Mouse (Mus musculus): ENCODE data around the gene Olfr198. TPM values are rescaled to one million over a fixed set of nuclear protein-coding genes. Genes with fewer than 3 reads are reported as not detected.
"Not testable (repeated sequence)": the region's sequence is repeated elsewhere in the genome, so short reads cannot be mapped to it uniquely, and the experiment has no call there.

The Olfr198 gene
- not detected in 2 replicates for polyA plus RNA-seq (2015; fragmentation: Nextera tagmentation; extraction: Ambion mirVana)

GRCm38 (mm10) chr16:59203433-59203832 lies at the start of gene Olfr198:
TSS of gene Olfr198 (minus strand) at chr16:59203533.
- H3K9me3 ChIP-seq; H3K4me1 ChIP-seq; H3K27ac ChIP-seq; H3K4me2 ChIP-seq; H3K27me3 ChIP-seq; H3K36me3 ChIP-seq; ATAC-seq (ENCODE audit: insufficient number of reproducible peaks, low FRiP score, low TSS enrichment, low read depth); H3K4me3 ChIP-seq; H3K9ac ChIP-seq: not testable (repeated sequence)
- 56% methylated on average over 1 of the region's 1 CpGs for WGBS

- WGBS: 85% methylated on average over 17 of the region's 17 CpGs
- H3K9ac ChIP-seq: no peak overlapping the region
- ATAC-seq (ENCODE audit: insufficient number of reproducible peaks, low FRiP score, low TSS enrichment, low read depth): no peak
Observed at GRCm38 (mm10) chr16:59249684-59250083, 46.4 kb upstream of the Olfr198 start.

GRCm38 (mm10) chr16:59219667-59220066 lies 16.3 kb upstream of the Olfr198 start, which contains the start of gene Olfr199:
TSS of gene Olfr199 (minus strand) at chr16:59219767.
- H3K36me3 ChIP-seq; H3K4me3 ChIP-seq; H3K9me3 ChIP-seq; H3K27me3 ChIP-seq; H3K27ac ChIP-seq; H3K9ac ChIP-seq; ATAC-seq (ENCODE audit: insufficient number of reproducible peaks, low FRiP score, low TSS enrichment, low read depth); H3K4me2 ChIP-seq; H3K4me1 ChIP-seq: not testable (repeated sequence)
- 73% methylated on average over 1 of the region's 1 CpGs for WGBS

More at GRCm38 (mm10) chr16:59249684-59250083, 46.4 kb upstream of the Olfr198 start:
- no peaks in the 10 kb centered on the region for H3K36me3 ChIP-seq
- H3K9me3 ChIP-seq: no peaks in the 10 kb centered on the region
- no peaks in the 10 kb centered on the region for H3K27me3 ChIP-seq
- no peaks in the 10 kb centered on the region for H3K4me1 ChIP-seq
- no peak overlapping the region for H3K4me2 ChIP-seq
- H3K27ac ChIP-seq: no peak overlapping the region
- no peak overlapping the region for H3K4me3 ChIP-seq

GRCm38 (mm10) chr16:59217861-59218260 lies 14.5 kb upstream of the Olfr198 start:
- H3K27me3 ChIP-seq; ATAC-seq (ENCODE audit: insufficient number of reproducible peaks, low FRiP score, low TSS enrichment, low read depth); H3K9me3 ChIP-seq; H3K4me2 ChIP-seq; H3K27ac ChIP-seq; H3K9ac ChIP-seq; H3K4me3 ChIP-seq; H3K4me1 ChIP-seq; H3K36me3 ChIP-seq: not testable (repeated sequence)
- WGBS: 81% methylated on average over 3 of the region's 3 CpGs

GRCm38 (mm10) chr16:59170354-59170753 lies 33.0 kb downstream of the Olfr198 start, which contains the start of gene Olfr196:
TSS of gene Olfr196 (minus strand) at chr16:59170454.
- Histone ChIP-seq H3K4me1 (no peaks in the 10 kb centered on the region), H3K4me3 (no peak within 1 kb of the TSS), H3K9ac (no peak within 1 kb of the TSS), H3K4me2 (no peak within 1 kb of the TSS), H3K27ac (no peak within 1 kb of the TSS), H3K36me3 (no peaks in the 10 kb centered on the region), H3K27me3 (no peaks in the 10 kb centered on the region), H3K9me3 (no peaks in the 10 kb centered on the region)
- WGBS: 81% methylated on average over 3 of the region's 3 CpGs
- no peak for ATAC-seq (ENCODE audit: insufficient number of reproducible peaks, low FRiP score, low TSS enrichment, low read depth)

DNA sequence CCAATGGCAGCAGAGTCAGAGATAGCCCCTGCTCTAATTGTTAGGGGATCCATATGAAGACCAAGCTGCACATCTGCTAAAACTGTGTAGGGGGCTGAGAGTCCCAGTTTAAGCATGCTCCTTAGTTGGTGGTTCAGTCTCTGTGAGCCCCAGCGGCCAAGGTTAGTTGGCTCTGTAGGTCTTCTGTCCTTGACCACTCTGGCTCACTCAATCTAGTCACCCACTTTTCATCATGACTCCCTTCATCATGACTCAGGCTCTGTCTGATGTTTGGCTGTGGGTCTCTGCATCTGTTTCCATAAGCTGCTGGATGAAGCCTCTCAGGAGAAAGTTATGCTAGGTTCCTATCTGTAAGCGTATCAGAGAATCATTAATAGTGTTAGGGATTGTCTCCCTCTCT lies 51.3 kb downstream of the Olfr198 start:
- Histone ChIP-seq H3K27me3 (no peaks in the 10 kb centered on the region), H3K27ac (no peak overlapping the region), H3K9me3 (no peaks in the 10 kb centered on the region), H3K36me3 (no peaks in the 10 kb centered on the region), H3K9ac (no peak overlapping the region), H3K4me1 (no peaks in the 10 kb centered on the region), H3K4me3 (no peak overlapping the region), H3K4me2 (no peak overlapping the region)
- 79% methylated on average over 2 of the region's 2 CpGs for WGBS
- no peak for ATAC-seq (ENCODE audit: insufficient number of reproducible peaks, low FRiP score, low TSS enrichment, low read depth)

Other genes starting within 250 kb of the Olfr198 start
- not detected in 2 replicates for gene Olfr183, start 208.2 kb downstream of the Olfr198 start, polyA plus RNA-seq (2015; fragmentation: Nextera tagmentation; extraction: Ambion mirVana)
- not detected in 2 replicates for gene Olfr186, start 173.2 kb downstream of the Olfr198 start, polyA plus RNA-seq (2015; fragmentation: Nextera tagmentation; extraction: Ambion mirVana)
- gene Olfr187, start 163.8 kb downstream of the Olfr198 start, polyA plus RNA-seq (2015; fragmentation: Nextera tagmentation; extraction: Ambion mirVana): not detected in 2 replicates
- gene Olfr190, start 125.5 kb downstream of the Olfr198 start, polyA plus RNA-seq (2015; fragmentation: Nextera tagmentation; extraction: Ambion mirVana): not detected in 2 replicates
- gene Olfr191, start 113.7 kb downstream of the Olfr198 start, polyA plus RNA-seq (2015; fragmentation: Nextera tagmentation; extraction: Ambion mirVana): not detected in 2 replicates
- gene Olfr193, start 91.7 kb downstream of the Olfr198 start, polyA plus RNA-seq (2015; fragmentation: Nextera tagmentation; extraction: Ambion mirVana): not detected in 2 replicates
- not detected in 2 replicates for gene Olfr194, start 82.5 kb downstream of the Olfr198 start, polyA plus RNA-seq (2015; fragmentation: Nextera tagmentation; extraction: Ambion mirVana)
- not detected in 2 replicates for gene Olfr195, start 56.5 kb downstream of the Olfr198 start, polyA plus RNA-seq (2015; fragmentation: Nextera tagmentation; extraction: Ambion mirVana)
- not detected in 2 replicates for gene Olfr196, start 33.1 kb downstream of the Olfr198 start, polyA plus RNA-seq (2015; fragmentation: Nextera tagmentation; extraction: Ambion mirVana)
- not detected in 2 replicates for gene Olfr199, start 16.2 kb upstream of the Olfr198 start, polyA plus RNA-seq (2015; fragmentation: Nextera tagmentation; extraction: Ambion mirVana)
- gene Olfr201, start 69.1 kb upstream of the Olfr198 start, polyA plus RNA-seq (2015; fragmentation: Nextera tagmentation; extraction: Ambion mirVana): not detected in 2 replicates
- not detected in 2 replicates for gene Olfr202, start 83.3 kb upstream of the Olfr198 start, polyA plus RNA-seq (2015; fragmentation: Nextera tagmentation; extraction: Ambion mirVana)
- gene Olfr203, start 95.3 kb upstream of the Olfr198 start, polyA plus RNA-seq (2015; fragmentation: Nextera tagmentation; extraction: Ambion mirVana): not detected in 2 replicates
- not detected in 2 replicates for gene Olfr204, start 114.7 kb upstream of the Olfr198 start, polyA plus RNA-seq (2015; fragmentation: Nextera tagmentation; extraction: Ambion mirVana)
- not detected in 2 replicates for gene Olfr205, start 127.6 kb upstream of the Olfr198 start, polyA plus RNA-seq (2015; fragmentation: Nextera tagmentation; extraction: Ambion mirVana)
- not detected in 2 replicates for gene Olfr206, start 145.7 kb upstream of the Olfr198 start, polyA plus RNA-seq (2015; fragmentation: Nextera tagmentation; extraction: Ambion mirVana)
- not detected in 2 replicates for gene Olfr209, start 160.5 kb upstream of the Olfr198 start, polyA plus RNA-seq (2015; fragmentation: Nextera tagmentation; extraction: Ambion mirVana)
- gene Gabrr3, start 203.8 kb upstream of the Olfr198 start, polyA plus RNA-seq (2015; fragmentation: Nextera tagmentation; extraction: Ambion mirVana): not detected in 2 replicates

Data from limb, embryonic 15.5 days (tissue).